In genomic region chr17:25984066-25984465, GRCm38 (mm10) we compare ENCODE assay signal across 8 mouse cellular contexts. TPM values are rescaled to one million over a fixed set of nuclear protein-coding genes. Genes with fewer than 3 reads are reported as not detected.
DNase-seq lines count a peak whose midpoint lies in the region; ATAC-seq and TF ChIP-seq lines count a peak whose summit lies in the region.
"Had no signal": no experiment of that assay in that cellular context is flagged by ENCODE, and none has a peak within 500 bp of the region (broad histone marks: within the 10 kb centered on the region; RNA-seq: fewer than 3 reads in every experiment).

No protein-coding gene starts in this region.

- peaks cover 21% of the 10 kb centered on the region for H3K4me1 ChIP-seq in forebrain, embryonic 12.5 days
- H3K4me1 ChIP-seq in limb, embryonic 12.5 days (replicated peaks): peaks cover 25% of the 10 kb centered on the region
- peaks cover 42% of the 10 kb centered on the region for H3K4me1 ChIP-seq in small intestine, adult 2 months (ENCODE audit: control insufficient read depth, insufficient read depth, insufficient read length, low read length)

- DNase-seq in layer of hippocampus, adult 2 months (ENCODE audit: low spot score in 2 of 2): no peak
- no peak for DNase-seq in layer of hippocampus, adult 9-10 months (ENCODE audit: low spot score)
- no peak for DNase-seq in layer of hippocampus, adult 11-12 months (ENCODE audit: low spot score)
- no peak for DNase-seq in testis, postnatal 10 days (ENCODE audit: low spot score)

- H3K27me3 ChIP-seq in forebrain, embryonic 12.5 days: no peaks in the 10 kb centered on the region
- H3K27me3 ChIP-seq in limb, embryonic 12.5 days: no peaks in the 10 kb centered on the region
- H3K27me3 ChIP-seq in small intestine, adult 2 months (ENCODE audit: control insufficient read depth, insufficient read depth, low read length): no peaks in the 10 kb centered on the region

- 94% methylated on average over 1 of the region's 1 CpGs for whole genome bisulfite sequencing in forebrain, embryonic 12.5 days
- WGBS in limb, embryonic 12.5 days: 94% methylated on average over 1 of the region's 1 CpGs
- WGBS in small intestine, adult 2 months: 100% methylated on average over 1 of the region's 1 CpGs

- H3K9ac ChIP-seq in forebrain, embryonic 12.5 days: peak overlapping the region; percentile 82; the same call in 1 of the 2 replicates
- no peak overlapping the region for H3K9ac ChIP-seq in limb, embryonic 12.5 days (replicated peaks)

- no peak for TF ChIP-seq POLR2A in small intestine, adult 2 months (IDR thresholded peaks at IDR 0.05; ENCODE audit: low read depth, low read length)

- H3K9me3 ChIP-seq in forebrain, embryonic 12.5 days: no peaks in the 10 kb centered on the region
- H3K9me3 ChIP-seq in limb, embryonic 12.5 days: no peaks in the 10 kb centered on the region

- peak overlapping the region; percentile 75 for H3K4me2 ChIP-seq in forebrain, embryonic 12.5 days
- peak overlapping the region; percentile 81 for H3K4me2 ChIP-seq in limb, embryonic 12.5 days

- TF ChIP-seq CTCF in layer of hippocampus, adult 2 months (conservative IDR thresholded peaks at IDR 0.05): no peak
- TF ChIP-seq CTCF in small intestine, adult 2 months (IDR thresholded peaks at IDR 0.05; ENCODE audit: extremely low read depth, insufficient read length, insufficient replicate concordance, low read depth, low read length): no peak

- peaks cover 7% of the 10 kb centered on the region; the same call in 1 of the 2 replicates for H3K36me3 ChIP-seq in forebrain, embryonic 12.5 days (replicated peaks)
- H3K36me3 ChIP-seq in limb, embryonic 12.5 days: peaks cover 8% of the 10 kb centered on the region; the same call in 1 of the 2 replicates
- no peaks in the 10 kb centered on the region for H3K36me3 ChIP-seq in small intestine, adult 2 months (ENCODE audit: control insufficient read depth, insufficient read depth, low read length)

- no peak overlapping the region for H3K27ac ChIP-seq in layer of hippocampus, adult 2 months
- no peak overlapping the region for H3K27ac ChIP-seq in forebrain, embryonic 12.5 days
- no peak overlapping the region for H3K27ac ChIP-seq in limb, embryonic 12.5 days
- H3K27ac ChIP-seq in small intestine, adult 2 months (ENCODE audit: insufficient read depth, low read depth, low read length): peak overlapping the region; percentile 74; the same call in 1 of the 2 replicates

- peak overlapping the region; percentile 92 for H3K4me3 ChIP-seq in layer of hippocampus, adult 2 months
- H3K4me3 ChIP-seq in forebrain, embryonic 12.5 days (replicated peaks): peak overlapping the region; percentile 75
- H3K4me3 ChIP-seq in limb, embryonic 12.5 days (replicated peaks): peak overlapping the region; percentile 82
- no peak overlapping the region for H3K4me3 ChIP-seq in small intestine, adult 2 months (ENCODE audit: low read depth, low read length)

- ATAC-seq in forebrain, embryonic 12.5 days (ENCODE audit: low FRiP score): no peak
- ATAC-seq in limb, embryonic 12.5 days (ENCODE audit: insufficient number of reproducible peaks, insufficient read depth, low FRiP score, low TSS enrichment, low read depth): no peak

RNA-seq across cellular contexts. Expression of gene Capn15, which starts 1.5 kb away (rescaled TPM):
- total RNA-seq in layer of hippocampus, adult 2 months (2021): 10 to 100 TPM; 53.6 to 58.8 TPM
- 30.6 and 31.7 TPM in 2 replicates for polyA plus RNA-seq in forebrain, embryonic 12.5 days (2016; fragmentation: Nextera tagmentation; extraction: Ambion mirVana)
- polyA plus RNA-seq in limb, embryonic 12.5 days (2016; fragmentation: Nextera tagmentation; extraction: Ambion mirVana): 32.8 and 33.9 TPM in 2 replicates
- polyA plus RNA-seq in small intestine, adult 2 months (2012; rRNA removed): 46.8 and 75.2 TPM in 2 replicates

RNA-seq across cellular contexts. Expression of gene A930017K11Rik, which starts 31.7 kb away (rescaled TPM):
- total RNA-seq in layer of hippocampus, adult 2 months (2021): under 1 TPM; 0.41 to 0.64 TPM
- polyA plus RNA-seq in forebrain, embryonic 12.5 days (2016; fragmentation: Nextera tagmentation; extraction: Ambion mirVana): 0.08 and 0.13 TPM in 2 replicates
- 0.10 and 0.27 TPM in 2 replicates for polyA plus RNA-seq in limb, embryonic 12.5 days (2016; fragmentation: Nextera tagmentation; extraction: Ambion mirVana)
- polyA plus RNA-seq in small intestine, adult 2 months (2012; rRNA removed): 0.04 TPM in 1 of 2 replicates, not detected in the other

RNA-seq across cellular contexts. Expression of gene Nhlrc4, which starts 39.3 kb away (rescaled TPM):
- 1 to 10 TPM; 1.3 to 1.5 TPM for total RNA-seq in layer of hippocampus, adult 2 months (2021)
- 0.09 and 0.72 TPM in 2 replicates for polyA plus RNA-seq in forebrain, embryonic 12.5 days (2016; fragmentation: Nextera tagmentation; extraction: Ambion mirVana)
- 0.13 and 0.74 TPM in 2 replicates for polyA plus RNA-seq in limb, embryonic 12.5 days (2016; fragmentation: Nextera tagmentation; extraction: Ambion mirVana)
- 0.51 TPM in 1 of 2 replicates, not detected in the other for polyA plus RNA-seq in small intestine, adult 2 months (2012; rRNA removed)
- total RNA-seq: layer of hippocampus, postnatal 14 days had no signal

RNA-seq across cellular contexts. Expression of gene Pigq, which starts 39.3 kb away (rescaled TPM):
- 100 to 1,000 TPM; 120 TPM for total RNA-seq in layer of hippocampus, adult 2 months (2021)
- polyA plus RNA-seq in forebrain, embryonic 12.5 days (2016; fragmentation: Nextera tagmentation; extraction: Ambion mirVana): 51.4 and 53.0 TPM in 2 replicates
- polyA plus RNA-seq in limb, embryonic 12.5 days (2016; fragmentation: Nextera tagmentation; extraction: Ambion mirVana): 47.3 and 52.4 TPM in 2 replicates
- polyA plus RNA-seq in small intestine, adult 2 months (2012; rRNA removed): 59.8 and 74.1 TPM in 2 replicates
